Comparison of ENCODE assay signal across 16 mouse cellular contexts in genomic region chr14:121097640-121098435, GRCm38 (mm10).
A peak's percentile ranks its signal among the peaks of the same experiment; 100 is the strongest.
DNase-seq lines count a peak whose midpoint lies in the region; ATAC-seq and TF ChIP-seq lines count a peak whose summit lies in the region.
"Had no signal": no experiment of that assay in that cellular context is flagged by ENCODE, and none has a peak within 500 bp of the region (broad histone marks: within the 10 kb centered on the region; RNA-seq: fewer than 3 reads in every experiment).

No protein-coding gene starts in this region.

- no peaks in the 10 kb centered on the region for H3K9me3 ChIP-seq in heart, embryonic 14.5 days (ENCODE audit: control insufficient read depth, low read length)
- no peaks in the 10 kb centered on the region for H3K9me3 ChIP-seq in limb, embryonic 13.5 days
- no peaks in the 10 kb centered on the region for H3K9me3 ChIP-seq in limb, embryonic 10.5 days (replicated peaks)
- no peaks in the 10 kb centered on the region for H3K9me3 ChIP-seq in embryonic facial prominence, embryonic 13.5 days
- H3K9me3 ChIP-seq in limb, embryonic 14.5 days (ENCODE audit: control insufficient read depth, low read length): no peaks in the 10 kb centered on the region
- H3K9me3 ChIP-seq: liver, embryonic 12.5 days; midbrain, embryonic 15.5 days had no signal

- no peak for TF ChIP-seq POLR2A in limb, embryonic 14.5 days (IDR thresholded peaks at IDR 0.05; ENCODE audit: borderline replicate concordance, extremely low read depth, insufficient read depth, insufficient read length)

- no peak overlapping the region for H3K4me3 ChIP-seq in heart, embryonic 14.5 days (ENCODE audit: control insufficient read depth in 1 of 2, insufficient read depth in 1 of 2, low read depth in 1 of 2, low read length in 2 of 2)
- H3K4me3 ChIP-seq in limb, embryonic 13.5 days: no peak overlapping the region
- H3K4me3 ChIP-seq in limb, embryonic 10.5 days: no peak overlapping the region
- no peak overlapping the region for H3K4me3 ChIP-seq in embryonic facial prominence, embryonic 13.5 days
- no peak overlapping the region for H3K4me3 ChIP-seq in limb, embryonic 14.5 days (replicated peaks; ENCODE audit: low read length)
- H3K4me3 ChIP-seq: left cerebral cortex, adult 2 months; liver, embryonic 12.5 days; midbrain, embryonic 15.5 days had no signal

- H3K27ac ChIP-seq in heart, embryonic 14.5 days (replicated peaks in 1 of 2; ENCODE audit: control insufficient read depth in 1 of 2, insufficient read depth in 1 of 2, low read depth in 2 of 2, low read length in 2 of 2): peak overlapping the region; percentile 74 to 79
- peak overlapping the region; percentile 39; the same call in 1 of the 2 replicates for H3K27ac ChIP-seq in limb, embryonic 13.5 days
- H3K27ac ChIP-seq in limb, embryonic 10.5 days: no peak overlapping the region; the same call in 1 of the 2 replicates
- peak overlapping the region; percentile 53 for H3K27ac ChIP-seq in embryonic facial prominence, embryonic 13.5 days
- no peak overlapping the region for H3K27ac ChIP-seq in limb, embryonic 14.5 days (replicated peaks; ENCODE audit: low read depth, low read length)
- H3K27ac ChIP-seq: left cerebral cortex, adult 2 months; liver, embryonic 12.5 days; midbrain, embryonic 15.5 days had no signal

- ATAC-seq in heart, embryonic 14.5 days (ENCODE audit: insufficient number of reproducible peaks, insufficient read depth, low FRiP score, low read depth): no peak
- peak; percentile 37; the same call in 1 of the 2 replicates for ATAC-seq in limb, embryonic 13.5 days (ENCODE audit: low FRiP score, low read depth)
- ATAC-seq in embryonic facial prominence, embryonic 13.5 days (ENCODE audit: insufficient number of reproducible peaks, insufficient read depth, low FRiP score, low TSS enrichment, low read depth): no peak
- ATAC-seq in limb, embryonic 14.5 days (ENCODE audit: low FRiP score, low read depth): 0 out of 2 replicates have a peak, but pooled peaks have one; percentile 23
- ATAC-seq in CD4-positive, CD25-positive, alpha-beta regulatory T cell, adult 4 months: no peak
- no peak for ATAC-seq in megakaryocyte-erythroid progenitor cell, adult 5-6 weeks (replicated peaks; ENCODE audit: low FRiP score, low TSS enrichment, poor library complexity, severe bottlenecking)
- ATAC-seq: hindbrain, embryonic 16.5 days; liver, embryonic 12.5 days; midbrain, embryonic 15.5 days had no signal

- peaks cover 5% of the 10 kb centered on the region for H3K36me3 ChIP-seq in heart, embryonic 14.5 days (ENCODE audit: control insufficient read depth, insufficient read depth, low read length)
- peaks cover 19% of the 10 kb centered on the region for H3K36me3 ChIP-seq in limb, embryonic 13.5 days
- H3K36me3 ChIP-seq in limb, embryonic 10.5 days: peaks cover 28% of the 10 kb centered on the region
- peaks cover 4% of the 10 kb centered on the region for H3K36me3 ChIP-seq in embryonic facial prominence, embryonic 13.5 days
- H3K36me3 ChIP-seq in limb, embryonic 14.5 days (ENCODE audit: control insufficient read depth, insufficient read depth, low read length): peaks cover 6% of the 10 kb centered on the region; the same call in 1 of the 2 replicates
- H3K36me3 ChIP-seq: liver, embryonic 12.5 days; midbrain, embryonic 15.5 days had no signal

- peak overlapping the region; percentile 23 for H3K4me2 ChIP-seq in heart, embryonic 14.5 days (ENCODE audit: low read length)
- no peak overlapping the region for H3K4me2 ChIP-seq in limb, embryonic 13.5 days (replicated peaks)
- H3K4me2 ChIP-seq in embryonic facial prominence, embryonic 13.5 days: no peak overlapping the region
- no peak overlapping the region for H3K4me2 ChIP-seq in limb, embryonic 14.5 days (replicated peaks; ENCODE audit: low read depth, low read length, severe bottlenecking)
- H3K4me2 ChIP-seq: liver, embryonic 12.5 days; midbrain, embryonic 15.5 days had no signal

- H3K9ac ChIP-seq in heart, embryonic 14.5 days (ENCODE audit: low read length): no peak overlapping the region; the same call in 1 of the 2 replicates
- H3K9ac ChIP-seq in limb, embryonic 13.5 days: no peak overlapping the region
- peak overlapping the region; percentile 11; the same call in 1 of the 2 replicates for H3K9ac ChIP-seq in embryonic facial prominence, embryonic 13.5 days
- H3K9ac ChIP-seq in limb, embryonic 14.5 days (ENCODE audit: low read depth, low read length, severe bottlenecking): no peak overlapping the region
- H3K9ac ChIP-seq: liver, embryonic 12.5 days; midbrain, embryonic 15.5 days had no signal

- H3K4me1 ChIP-seq in heart, embryonic 14.5 days (ENCODE audit: control insufficient read depth in 2 of 2, insufficient read depth in 2 of 2, low read length in 2 of 2): peaks cover 45 to 56% of the 10 kb centered on the region in 2 experiments
- peaks cover 62% of the 10 kb centered on the region for H3K4me1 ChIP-seq in limb, embryonic 13.5 days
- peaks cover 55% of the 10 kb centered on the region for H3K4me1 ChIP-seq in limb, embryonic 10.5 days
- peaks cover 50% of the 10 kb centered on the region for H3K4me1 ChIP-seq in embryonic facial prominence, embryonic 13.5 days
- H3K4me1 ChIP-seq in limb, embryonic 14.5 days (ENCODE audit: control insufficient read depth, insufficient read depth, low read length): peaks cover 35% of the 10 kb centered on the region
- H3K4me1 ChIP-seq: midbrain, embryonic 15.5 days had no signal

- DNase-seq in heart, postnatal 4 days: no peak
- no peak for DNase-seq in limb, embryonic 10.5 days (ENCODE audit: low spot score)
- peak; percentile 37 for DNase-seq in limb, embryonic 14.5 days (ENCODE audit: low spot score)
- DNase-seq: gastrocnemius, postnatal 36 days; kidney, postnatal 4 days; spleen, adult 18-20 months; thymus, postnatal 25 days had no signal

- H3K27me3 ChIP-seq in heart, embryonic 14.5 days (ENCODE audit: control insufficient read depth, insufficient read depth, low read length): no peaks in the 10 kb centered on the region
- no peaks in the 10 kb centered on the region for H3K27me3 ChIP-seq in limb, embryonic 13.5 days
- no peaks in the 10 kb centered on the region for H3K27me3 ChIP-seq in limb, embryonic 10.5 days (ENCODE audit: low read depth, poor library complexity, severe bottlenecking)
- no peaks in the 10 kb centered on the region for H3K27me3 ChIP-seq in embryonic facial prominence, embryonic 13.5 days
- no peaks in the 10 kb centered on the region for H3K27me3 ChIP-seq in limb, embryonic 14.5 days (ENCODE audit: control insufficient read depth, insufficient read depth, low read length)
- H3K27me3 ChIP-seq: liver, embryonic 12.5 days; midbrain, embryonic 15.5 days had no signal

- 41% methylated on average over 12 of the region's 12 CpGs for WGBS in heart, embryonic 14.5 days
- 62% methylated on average over 12 of the region's 12 CpGs for WGBS in limb, embryonic 13.5 days
- 87% methylated on average over 12 of the region's 12 CpGs for WGBS in limb, embryonic 10.5 days
- 58% methylated on average over 12 of the region's 12 CpGs for WGBS in embryonic facial prominence, embryonic 13.5 days
- 62% methylated on average over 12 of the region's 12 CpGs for WGBS in limb, embryonic 14.5 days

Comparison
In these comparisons a context has a peak if more than half of its experiments do, and no peak if none do; other contexts are left out.
1. H3K27ac ChIP-seq: peak in heart, embryonic 14.5 days (2 of 2), limb, embryonic 13.5 days (single experiment) and embryonic facial prominence, embryonic 13.5 days (single experiment); none in limb, embryonic 10.5 days (single experiment) and limb, embryonic 14.5 days (single experiment).
2. ATAC-seq: peak in limb, embryonic 13.5 days (single experiment) and limb, embryonic 14.5 days (single experiment); none in heart, embryonic 14.5 days (single experiment), embryonic facial prominence, embryonic 13.5 days (single experiment), CD4-positive, CD25-positive, alpha-beta regulatory T cell, adult 4 months (single experiment) and megakaryocyte-erythroid progenitor cell, adult 5-6 weeks (single experiment).